Mouse (Mus musculus): Measurements from ENCODE around the gene 4430402I18Rik. TPM values are rescaled to one million over a fixed set of nuclear protein-coding genes. Genes with fewer than 3 reads are reported as not detected.

4430402I18Rik gene
- polyA plus RNA-seq, 1 experiment: 0.02 TPM

DNA sequence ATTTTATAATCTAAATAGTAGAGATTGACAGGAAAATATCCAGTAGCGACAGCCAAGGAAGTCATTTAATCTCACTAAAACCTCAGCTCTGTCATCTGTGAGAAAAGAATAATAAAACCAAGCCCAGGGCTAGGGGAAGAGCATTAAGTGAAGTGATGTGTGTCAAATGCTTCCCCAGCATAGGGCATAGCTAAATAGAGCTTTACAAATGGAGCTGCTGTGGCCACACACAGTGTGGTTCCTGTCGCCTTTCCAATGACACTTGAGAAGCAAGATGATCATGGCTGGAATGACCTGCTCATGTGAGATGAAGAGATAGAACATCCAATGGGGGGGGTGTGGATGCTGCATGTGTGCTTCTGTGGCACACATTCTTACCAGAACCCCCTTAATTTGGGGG, 65.5 kb downstream of the 4430402I18Rik start:
- no peaks in the 10 kb centered on the region for H3K36me3 ChIP-seq (ENCODE audit: control insufficient read depth, insufficient read depth)
- no peaks in the 10 kb centered on the region for H3K79me3 ChIP-seq (ENCODE audit: low read depth)
- H3K4me3 ChIP-seq (ENCODE audit: insufficient read depth, poor library complexity, severe bottlenecking): no peak overlapping the region
- H3K79me2 ChIP-seq (ENCODE audit: control insufficient read depth, insufficient read depth): no peaks in the 10 kb centered on the region
- TF ChIP-seq MYOG (IDR thresholded peaks at IDR 0.05; ENCODE audit: control insufficient read depth, extremely low read depth, insufficient read length): no peak
- no peak for TF ChIP-seq FOSL1 (IDR thresholded peaks at IDR 0.05; ENCODE audit: insufficient read depth, low read length, poor library complexity, severe bottlenecking)
- no peak for TF ChIP-seq MYOD1 (IDR thresholded peaks at IDR 0.05; ENCODE audit: control insufficient read depth, insufficient read length, low read depth)
- no peak for TF ChIP-seq CEBPB (IDR thresholded peaks at IDR 0.05; ENCODE audit: low read depth)
- no peak for TF ChIP-seq CTCF (IDR thresholded peaks at IDR 0.05; ENCODE audit: control insufficient read depth, insufficient read depth, insufficient read length)
- no peak for TF ChIP-seq USF1 (IDR thresholded peaks at IDR 0.05; ENCODE audit: low read depth)
- TF ChIP-seq MAX (IDR thresholded peaks at IDR 0.05): no peak
- H3K27me3 ChIP-seq (ENCODE audit: control insufficient read depth, insufficient read depth, insufficient read length): peaks cover 5% of the 10 kb centered on the region
- H3ac ChIP-seq (ENCODE audit: control insufficient read depth, insufficient read length, low read depth): no peak overlapping the region

DNA sequence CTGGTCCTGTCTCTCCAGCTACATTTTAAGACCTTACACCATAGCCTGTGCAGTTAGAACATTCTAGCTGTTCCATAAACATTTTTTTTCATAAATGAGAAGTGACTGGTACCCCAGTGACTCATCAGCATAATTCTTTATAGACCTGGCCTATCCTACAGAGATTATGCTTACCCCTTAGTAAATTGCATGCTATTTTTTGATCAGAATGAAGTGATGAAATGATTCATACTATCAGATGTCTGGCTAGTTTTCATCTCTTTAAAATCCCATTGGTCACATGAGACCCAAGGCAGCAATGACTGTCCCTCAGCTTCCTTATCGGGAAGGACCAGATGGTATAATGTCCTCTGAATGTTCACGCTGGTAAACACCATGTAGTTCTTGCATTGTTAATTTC, 66.8 kb downstream of the 4430402I18Rik start:
- no peak overlapping the region for H3ac ChIP-seq (ENCODE audit: control insufficient read depth, insufficient read length, low read depth)
- H3K36me3 ChIP-seq (ENCODE audit: control insufficient read depth, insufficient read depth): no peaks in the 10 kb centered on the region
- no peaks in the 10 kb centered on the region for H3K79me2 ChIP-seq (ENCODE audit: control insufficient read depth, insufficient read depth)
- no peaks in the 10 kb centered on the region for H3K79me3 ChIP-seq (ENCODE audit: low read depth)
- no peak overlapping the region for H3K4me3 ChIP-seq (ENCODE audit: insufficient read depth, poor library complexity, severe bottlenecking)
- H3K27me3 ChIP-seq (ENCODE audit: control insufficient read depth, insufficient read depth, insufficient read length): peaks cover 3% of the 10 kb centered on the region
- TF ChIP-seq USF1 (IDR thresholded peaks at IDR 0.05; ENCODE audit: low read depth): no peak
- TF ChIP-seq MYOD1 (IDR thresholded peaks at IDR 0.05; ENCODE audit: control insufficient read depth, insufficient read length, low read depth): no peak
- TF ChIP-seq CTCF (IDR thresholded peaks at IDR 0.05; ENCODE audit: control insufficient read depth, insufficient read depth, insufficient read length): no peak
- TF ChIP-seq FOSL1 (IDR thresholded peaks at IDR 0.05; ENCODE audit: insufficient read depth, low read length, poor library complexity, severe bottlenecking): no peak
- no peak for TF ChIP-seq MYOG (IDR thresholded peaks at IDR 0.05; ENCODE audit: control insufficient read depth, extremely low read depth, insufficient read length)
- no peak for TF ChIP-seq CEBPB (IDR thresholded peaks at IDR 0.05; ENCODE audit: low read depth)
- no peak for TF ChIP-seq MAX (IDR thresholded peaks at IDR 0.05)

DNA sequence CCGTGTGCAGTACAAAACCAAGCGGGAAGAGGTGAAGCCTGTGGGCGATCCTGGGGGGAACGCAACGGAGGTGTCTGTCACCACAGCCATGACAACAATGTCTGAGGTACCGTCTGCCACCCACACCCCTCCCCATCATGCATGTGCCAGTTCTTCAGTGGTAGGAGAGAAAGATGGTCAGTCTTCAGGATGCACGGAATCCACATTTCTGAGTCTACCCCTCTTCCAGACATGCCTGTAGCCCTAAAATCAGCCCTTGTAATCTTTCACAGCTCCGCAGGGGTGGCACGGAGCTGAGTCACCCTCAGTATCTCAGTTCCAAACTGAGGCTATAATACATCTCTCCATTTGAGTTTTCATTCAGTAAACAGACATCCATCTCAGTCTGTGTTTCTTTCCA, 70.1 kb downstream of the 4430402I18Rik start:
- Histone ChIP-seq H3K36me3 (ENCODE audit: control insufficient read depth, insufficient read depth) (no peaks in the 10 kb centered on the region), H3K27me3 (ENCODE audit: control insufficient read depth, insufficient read depth, insufficient read length) (peaks cover 6% of the 10 kb centered on the region), H3K79me2 (ENCODE audit: control insufficient read depth, insufficient read depth) (no peaks in the 10 kb centered on the region), H3ac (ENCODE audit: control insufficient read depth, insufficient read length, low read depth) (no peak overlapping the region), H3K4me3 (ENCODE audit: insufficient read depth, poor library complexity, severe bottlenecking) (no peak overlapping the region), H3K79me3 (ENCODE audit: low read depth) (no peaks in the 10 kb centered on the region)
- TF ChIP-seq MAX (IDR thresholded peaks at IDR 0.05) (no peak), FOSL1 (IDR thresholded peaks at IDR 0.05; ENCODE audit: insufficient read depth, low read length, poor library complexity, severe bottlenecking) (no peak), USF1 (IDR thresholded peaks at IDR 0.05; ENCODE audit: low read depth) (no peak), CEBPB (IDR thresholded peaks at IDR 0.05; ENCODE audit: low read depth) (no peak), MYOG (IDR thresholded peaks at IDR 0.05; ENCODE audit: control insufficient read depth, extremely low read depth, insufficient read length) (no peak)

DNA sequence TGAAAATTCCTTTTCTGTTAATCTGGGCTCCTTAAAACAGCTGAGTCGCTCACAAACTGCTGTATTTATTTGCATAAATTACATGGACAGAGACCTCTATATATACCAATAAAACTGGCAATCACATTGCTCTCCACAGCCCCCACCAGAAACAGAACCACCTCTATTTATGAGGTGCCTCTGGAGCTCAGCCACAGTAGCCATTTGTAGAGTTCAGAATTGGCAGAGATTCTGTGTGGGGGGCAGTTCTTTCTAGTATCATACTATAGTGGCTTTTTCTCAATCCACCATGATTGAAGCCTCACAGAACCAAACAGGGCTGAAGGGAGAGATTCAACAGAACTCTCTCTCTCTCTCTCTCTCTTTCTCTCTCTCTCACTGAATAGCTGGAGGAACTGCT, 71.0 kb downstream of the 4430402I18Rik start:
- Histone ChIP-seq H3K4me3 (ENCODE audit: insufficient read depth, poor library complexity, severe bottlenecking) (no peak overlapping the region), H3ac (ENCODE audit: control insufficient read depth, insufficient read length, low read depth) (no peak overlapping the region), H3K79me3 (ENCODE audit: low read depth) (no peaks in the 10 kb centered on the region), H3K79me2 (ENCODE audit: control insufficient read depth, insufficient read depth) (no peaks in the 10 kb centered on the region), H3K36me3 (ENCODE audit: control insufficient read depth, insufficient read depth) (no peaks in the 10 kb centered on the region), H3K27me3 (ENCODE audit: control insufficient read depth, insufficient read depth, insufficient read length) (peaks cover 6% of the 10 kb centered on the region)
- no peak for TF ChIP-seq CTCF (IDR thresholded peaks at IDR 0.05; ENCODE audit: control insufficient read depth, insufficient read depth, insufficient read length)
- no peak for TF ChIP-seq FOSL1 (IDR thresholded peaks at IDR 0.05; ENCODE audit: insufficient read depth, low read length, poor library complexity, severe bottlenecking)
- TF ChIP-seq USF1 (IDR thresholded peaks at IDR 0.05; ENCODE audit: low read depth): no peak
- TF ChIP-seq MAX (IDR thresholded peaks at IDR 0.05): no peak
- no peak for TF ChIP-seq CEBPB (IDR thresholded peaks at IDR 0.05; ENCODE audit: low read depth)
- no peak for TF ChIP-seq MYOG (IDR thresholded peaks at IDR 0.05; ENCODE audit: control insufficient read depth, extremely low read depth, insufficient read length)
- no peak for TF ChIP-seq MYOD1 (IDR thresholded peaks at IDR 0.05; ENCODE audit: control insufficient read depth, insufficient read length, low read depth)

DNA sequence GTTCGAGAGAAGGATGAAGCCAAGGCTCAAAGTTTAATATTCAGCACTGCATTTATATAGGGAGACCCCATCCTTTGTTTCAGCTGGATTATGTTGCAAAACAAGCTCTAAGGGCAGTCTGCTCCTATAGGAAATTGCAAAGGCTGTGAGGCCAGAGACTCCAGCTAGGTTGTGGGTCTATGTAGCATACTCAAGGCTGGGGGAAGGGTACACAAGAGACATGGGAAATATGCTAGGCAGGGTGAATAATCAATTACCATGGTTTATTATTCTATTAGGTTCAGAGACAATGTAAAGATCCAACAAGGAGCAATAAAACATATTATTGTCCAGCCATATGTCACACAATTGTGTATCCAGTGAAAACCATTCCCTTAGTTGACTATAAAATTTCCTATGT, 75.7 kb downstream of the 4430402I18Rik start:
- Histone ChIP-seq H3K27me3 (ENCODE audit: control insufficient read depth, insufficient read depth, insufficient read length) (peaks cover 15% of the 10 kb centered on the region), H3K4me3 (ENCODE audit: insufficient read depth, poor library complexity, severe bottlenecking) (no peak overlapping the region), H3K79me2 (ENCODE audit: control insufficient read depth, insufficient read depth) (no peaks in the 10 kb centered on the region), H3K36me3 (ENCODE audit: control insufficient read depth, insufficient read depth) (no peaks in the 10 kb centered on the region), H3ac (ENCODE audit: control insufficient read depth, insufficient read length, low read depth) (no peak overlapping the region), H3K79me3 (ENCODE audit: low read depth) (no peaks in the 10 kb centered on the region)
- no peak for TF ChIP-seq CTCF (IDR thresholded peaks at IDR 0.05; ENCODE audit: control insufficient read depth, insufficient read depth, insufficient read length)
- no peak for TF ChIP-seq MAX (IDR thresholded peaks at IDR 0.05)
- no peak for TF ChIP-seq MYOD1 (IDR thresholded peaks at IDR 0.05; ENCODE audit: control insufficient read depth, insufficient read length, low read depth)
- TF ChIP-seq USF1 (IDR thresholded peaks at IDR 0.05; ENCODE audit: low read depth): no peak
- TF ChIP-seq FOSL1 (IDR thresholded peaks at IDR 0.05; ENCODE audit: insufficient read depth, low read length, poor library complexity, severe bottlenecking): no peak
- TF ChIP-seq CEBPB (IDR thresholded peaks at IDR 0.05; ENCODE audit: low read depth): no peak

DNA sequence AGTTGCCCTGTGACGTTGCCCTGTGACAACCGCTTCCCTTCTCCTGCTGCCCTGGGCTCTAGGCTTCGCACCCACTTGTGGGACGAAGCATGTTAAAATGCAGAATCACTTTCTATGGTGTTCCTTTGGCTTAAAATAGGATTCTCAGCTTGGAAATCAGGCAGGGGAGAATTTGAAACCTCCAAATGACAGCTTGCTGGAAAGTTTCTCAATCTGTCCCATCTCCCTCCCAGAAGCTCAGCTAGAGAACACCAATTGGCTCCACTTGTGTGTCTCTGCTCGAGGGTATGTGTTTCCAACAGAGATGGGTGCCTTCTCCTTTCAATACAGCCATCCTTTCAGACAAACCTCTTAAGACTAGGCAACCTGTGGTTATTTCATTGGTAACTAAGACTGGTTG, 76.4 kb downstream of the 4430402I18Rik start:
- H3K79me2 ChIP-seq (ENCODE audit: control insufficient read depth, insufficient read depth): no peaks in the 10 kb centered on the region
- H3K36me3 ChIP-seq (ENCODE audit: control insufficient read depth, insufficient read depth): no peaks in the 10 kb centered on the region
- no peak for TF ChIP-seq MYOG (IDR thresholded peaks at IDR 0.05; ENCODE audit: control insufficient read depth, extremely low read depth, insufficient read length)
- TF ChIP-seq MYOD1 (IDR thresholded peaks at IDR 0.05; ENCODE audit: control insufficient read depth, insufficient read length, low read depth): no peak
- no peak for TF ChIP-seq MAX (IDR thresholded peaks at IDR 0.05)
- no peak for TF ChIP-seq CTCF (IDR thresholded peaks at IDR 0.05; ENCODE audit: control insufficient read depth, insufficient read depth, insufficient read length)
- TF ChIP-seq FOSL1 (IDR thresholded peaks at IDR 0.05; ENCODE audit: insufficient read depth, low read length, poor library complexity, severe bottlenecking): no peak
- no peak for TF ChIP-seq CEBPB (IDR thresholded peaks at IDR 0.05; ENCODE audit: low read depth)
- TF ChIP-seq USF1 (IDR thresholded peaks at IDR 0.05; ENCODE audit: low read depth): no peak
- no peak overlapping the region for H3K4me3 ChIP-seq (ENCODE audit: insufficient read depth, poor library complexity, severe bottlenecking)
- H3K79me3 ChIP-seq (ENCODE audit: low read depth): no peaks in the 10 kb centered on the region
- H3K27me3 ChIP-seq (ENCODE audit: control insufficient read depth, insufficient read depth, insufficient read length): peaks cover 15% of the 10 kb centered on the region
- H3ac ChIP-seq (ENCODE audit: control insufficient read depth, insufficient read length, low read depth): no peak overlapping the region

Measured in C2C12 (cell line).